31 mouse cellular contexts compared by ENCODE assay signal in the genomic region with DNA sequence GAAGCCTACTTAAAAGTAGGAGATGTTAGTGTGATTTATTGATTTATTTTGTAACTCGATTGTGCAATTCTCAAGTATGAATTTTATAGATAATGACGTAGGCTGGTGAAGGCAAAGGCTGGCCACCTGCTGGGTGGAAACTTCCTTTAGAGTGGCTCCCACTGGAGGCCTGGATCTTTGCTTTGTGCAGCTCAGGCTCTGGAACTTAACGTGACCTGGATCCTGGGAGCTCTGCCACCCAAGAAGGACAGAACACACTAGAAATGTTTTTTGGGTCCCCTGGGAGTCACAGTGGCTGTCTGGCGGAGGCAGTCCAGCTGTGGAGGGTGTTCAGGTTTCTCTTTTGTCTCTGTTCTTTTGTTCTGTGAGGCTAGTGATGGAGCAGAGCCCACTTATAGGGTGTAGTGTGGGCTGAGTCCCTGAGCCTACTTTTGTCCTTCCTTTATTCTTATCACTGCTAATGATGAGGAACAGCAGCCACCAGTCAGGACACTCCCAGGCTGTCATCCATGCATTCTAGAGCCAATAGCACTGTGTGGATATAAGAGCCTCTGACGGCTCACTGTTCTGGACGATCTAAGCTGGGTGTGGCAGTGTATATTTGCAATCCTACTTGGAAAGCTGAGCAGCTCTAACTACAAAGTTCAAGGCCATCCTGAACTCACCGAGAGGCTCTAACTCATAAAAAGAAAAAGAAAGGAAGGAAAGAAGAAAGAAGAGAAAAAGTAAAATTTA.
DNase-seq lines count a peak whose midpoint lies in the region; ATAC-seq and TF ChIP-seq lines count a peak whose summit lies in the region.
"Had no signal": no experiment of that assay in that cellular context is flagged by ENCODE, and none has a peak within 500 bp of the region (broad histone marks: within the 10 kb centered on the region; RNA-seq: fewer than 3 reads in every experiment).

No protein-coding gene starts in this region.

- H3K9ac ChIP-seq in heart, embryonic 12.5 days = no peak overlapping the region
- no peak overlapping the region for H3K9ac ChIP-seq in ES-E14 (ENCODE audit: insufficient read depth, low read depth, low read length, poor library complexity, severe bottlenecking)
- H3K9ac ChIP-seq in intestine, postnatal 0 days (ENCODE audit: low read depth, low read length) = no peak overlapping the region
- no peak overlapping the region for H3K9ac ChIP-seq in hindbrain, embryonic 12.5 days
- H3K9ac ChIP-seq: embryonic facial prominence, embryonic 12.5 days; heart, embryonic 15.5 days; kidney, embryonic 15.5 days; limb, embryonic 13.5 days; liver, embryonic 13.5 days; neural tube, embryonic 15.5 days; stomach, embryonic 15.5 days had no signal

- H3K27me3 ChIP-seq in heart, embryonic 12.5 days (replicated peaks) = no peaks in the 10 kb centered on the region
- no peaks in the 10 kb centered on the region for H3K27me3 ChIP-seq in intestine, postnatal 0 days (replicated peaks; ENCODE audit: control insufficient read depth, insufficient read depth, low read length)
- H3K27me3 ChIP-seq in hindbrain, embryonic 12.5 days = no peaks in the 10 kb centered on the region
- H3K27me3 ChIP-seq: embryonic facial prominence, embryonic 12.5 days; heart, embryonic 15.5 days; kidney, embryonic 15.5 days; limb, embryonic 13.5 days; liver, embryonic 13.5 days; neural tube, embryonic 15.5 days; stomach, embryonic 15.5 days had no signal

- H3K36me3 ChIP-seq in heart, embryonic 12.5 days = no peaks in the 10 kb centered on the region
- no peaks in the 10 kb centered on the region for H3K36me3 ChIP-seq in ES-E14 (ENCODE audit: control insufficient read depth, insufficient read depth, low read length, poor library complexity, severe bottlenecking)
- no peaks in the 10 kb centered on the region for H3K36me3 ChIP-seq in intestine, postnatal 0 days (ENCODE audit: control insufficient read depth, insufficient read depth)
- no peaks in the 10 kb centered on the region for H3K36me3 ChIP-seq in hindbrain, embryonic 12.5 days
- H3K36me3 ChIP-seq: embryonic facial prominence, embryonic 12.5 days; G1E; heart, embryonic 15.5 days; hindbrain, embryonic 10.5 days; kidney, embryonic 15.5 days; limb, embryonic 13.5 days; liver, embryonic 13.5 days; neural tube, embryonic 15.5 days; stomach, embryonic 15.5 days had no signal

- no peak for TF ChIP-seq CTCF in intestine, postnatal 0 days (IDR thresholded peaks at IDR 0.05; ENCODE audit: low read depth)

- no peak overlapping the region for H3K4me3 ChIP-seq in heart, embryonic 12.5 days
- H3K4me3 ChIP-seq in ES-E14 (ENCODE audit: insufficient read depth in 1 of 2, low read depth in 1 of 2, low read length in 2 of 2, poor library complexity in 1 of 2, severe bottlenecking in 1 of 2) = no peak overlapping the region
- H3K4me3 ChIP-seq in intestine, postnatal 0 days (ENCODE audit: low read depth, low read length) = no peak overlapping the region
- no peak overlapping the region for H3K4me3 ChIP-seq in hindbrain, embryonic 12.5 days
- H3K4me3 ChIP-seq: embryonic facial prominence, embryonic 12.5 days; heart, embryonic 15.5 days; hindbrain, embryonic 10.5 days; kidney, embryonic 15.5 days; limb, embryonic 13.5 days; liver, embryonic 13.5 days; neural tube, embryonic 15.5 days; stomach, embryonic 15.5 days had no signal

- H3K27ac ChIP-seq in heart, embryonic 12.5 days (ENCODE audit: poor library complexity, severe bottlenecking) = no peak overlapping the region
- no peak overlapping the region for H3K27ac ChIP-seq in ES-E14 (ENCODE audit: insufficient read depth, low read depth, low read length, poor library complexity, severe bottlenecking)
- no peak overlapping the region for H3K27ac ChIP-seq in intestine, postnatal 0 days (ENCODE audit: low read depth, low read length)
- H3K27ac ChIP-seq in hindbrain, embryonic 12.5 days = no peak overlapping the region
- H3K27ac ChIP-seq: embryonic facial prominence, embryonic 12.5 days; heart, embryonic 15.5 days; hindbrain, embryonic 10.5 days; kidney, embryonic 15.5 days; limb, embryonic 13.5 days; liver, embryonic 13.5 days; macrophage; neural tube, embryonic 15.5 days; stomach, embryonic 15.5 days had no signal

- in situ Hi-C loops in ES-E14 (cut with MboI; ENCODE audit: low sequenced_read_pairs in 2 of 2, unreplicated experiment in 2 of 2) = no loop called here

- peaks cover 6% of the 10 kb centered on the region; the same call in 1 of the 2 replicates for H3K9me3 ChIP-seq in heart, embryonic 12.5 days (replicated peaks)
- H3K9me3 ChIP-seq in ES-E14 (ENCODE audit: control insufficient read depth, insufficient read depth, low read depth, low read length) = no peaks in the 10 kb centered on the region
- H3K9me3 ChIP-seq in intestine, postnatal 0 days (ENCODE audit: control insufficient read depth) = no peaks in the 10 kb centered on the region
- no peaks in the 10 kb centered on the region for H3K9me3 ChIP-seq in hindbrain, embryonic 12.5 days (replicated peaks)
- H3K9me3 ChIP-seq: embryonic facial prominence, embryonic 12.5 days; G1E; heart, embryonic 15.5 days; kidney, embryonic 15.5 days; limb, embryonic 13.5 days; liver, embryonic 13.5 days; neural tube, embryonic 15.5 days; stomach, embryonic 15.5 days had no signal

- ATAC-seq in heart, embryonic 12.5 days (ENCODE audit: insufficient number of reproducible peaks, low FRiP score) = no peak
- ATAC-seq in intestine, postnatal 0 days = peak; percentile 75
- ATAC-seq in inflammation-experienced regulatory T-cells, adult 6 months = no peak
- no peak for ATAC-seq in hindbrain, embryonic 12.5 days (ENCODE audit: low FRiP score)
- ATAC-seq: hindbrain, embryonic 16.5 days; lung, postnatal 0 days had no signal

- H3K4me1 ChIP-seq in heart, embryonic 12.5 days (replicated peaks) = peaks cover 5% of the 10 kb centered on the region; the same call in 1 of the 2 replicates
- peaks cover 8 to 9% of the 10 kb centered on the region in 2 experiments for H3K4me1 ChIP-seq in ES-E14 (ENCODE audit: control insufficient read depth in 2 of 2, insufficient read depth in 2 of 2, low read length in 2 of 2, poor library complexity in 1 of 2)
- H3K4me1 ChIP-seq in intestine, postnatal 0 days (replicated peaks; ENCODE audit: control insufficient read depth, insufficient read depth, low read length) = no peaks in the 10 kb centered on the region
- H3K4me1 ChIP-seq in hindbrain, embryonic 12.5 days = no peaks in the 10 kb centered on the region
- H3K4me1 ChIP-seq: embryonic facial prominence, embryonic 12.5 days; heart, embryonic 15.5 days; kidney, embryonic 15.5 days; limb, embryonic 13.5 days; liver, embryonic 13.5 days; neural tube, embryonic 15.5 days; stomach, embryonic 15.5 days had no signal

- 62% methylated on average over 7 of the region's 7 CpGs for WGBS in heart, embryonic 12.5 days
- 47% methylated on average over 7 of the region's 7 CpGs for WGBS in intestine, postnatal 0 days
- WGBS in hindbrain, embryonic 12.5 days = 73% methylated on average over 7 of the region's 7 CpGs

- DNase-seq in heart, postnatal 10 days = peak; percentile 17 to 23
- peak; percentile 15 for DNase-seq in ES-E14 (ENCODE audit: low read depth, low spot score)
- DNase-seq in ZHBTc4 (ENCODE audit: low read depth, low spot score) = peak; percentile 64
- DNase-seq: adrenal gland, postnatal 14 days; B cell, adult 2 months; cerebellum, adult 11 months; cerebellum, adult 9-11 months; embryo, embryonic 11 days; gastrocnemius, postnatal 10 days; kidney, adult 11 months; kidney, postnatal 25 days; liver, embryonic 13.5 days; midbrain, embryonic 14.5 days; retina, postnatal 1 day; right cerebral cortex, postnatal 14 days; thymus, postnatal 14 days had no signal

- H3K4me2 ChIP-seq in heart, embryonic 12.5 days = no peak overlapping the region
- H3K4me2 ChIP-seq in intestine, postnatal 0 days (replicated peaks; ENCODE audit: low read depth) = no peak overlapping the region
- no peak overlapping the region for H3K4me2 ChIP-seq in hindbrain, embryonic 12.5 days (replicated peaks)
- H3K4me2 ChIP-seq: embryonic facial prominence, embryonic 12.5 days; heart, embryonic 15.5 days; kidney, embryonic 15.5 days; limb, embryonic 13.5 days; liver, embryonic 13.5 days; neural tube, embryonic 15.5 days; stomach, embryonic 15.5 days had no signal

- intact Hi-C loops in heart, postnatal 10 days (cut with DNase I) = no loop called here

TF ChIP-seq in ES-E14, 5 proteins besides CTCF, POLR2A, EP300 and RAD21:
- TF ChIP-seq MAFK (IDR thresholded peaks at IDR 0.05; ENCODE audit: insufficient read depth, low read depth, low read length) (no peak), CHD2 (IDR thresholded peaks at IDR 0.05; ENCODE audit: low read depth, low read length) (no peak), ZNF384 (IDR thresholded peaks at IDR 0.05; ENCODE audit: low read depth, low read length) (no peak), HCFC1 (IDR thresholded peaks at IDR 0.05; ENCODE audit: borderline replicate concordance, insufficient read depth, low read length) (no peak), ZC3H11A (IDR thresholded peaks at IDR 0.05; ENCODE audit: borderline replicate concordance, low read depth, low read length) (no peak)
